Mouse (Mus musculus): ENCODE results near the gene Itga6. TPM values are rescaled to one million over a fixed set of nuclear protein-coding genes. Genes with fewer than 3 reads are reported as not detected.
A peak's percentile ranks its signal among the peaks of the same experiment; 100 is the strongest.
"Not testable (repeated sequence)": the region's sequence is repeated elsewhere in the genome, so short reads cannot be mapped to it uniquely, and the experiment has no call there.

Gene Itga6
- polyA plus RNA-seq, 1 experiment from 2014 or later, result 32.1 TPM

- no peaks in the 10 kb centered on the region for H3K27me3 ChIP-seq (replicated peaks; ENCODE audit: control insufficient read depth, insufficient read depth, low read length)
- H3K27ac ChIP-seq (ENCODE audit: low read depth, low read length), result no peak overlapping the region
- 70% methylated on average over 5 of the region's 5 CpGs for WGBS
- no peak for ATAC-seq
- no peaks in the 10 kb centered on the region for H3K36me3 ChIP-seq (ENCODE audit: control insufficient read depth, insufficient read depth)
- TF ChIP-seq CTCF (IDR thresholded peaks at IDR 0.05; ENCODE audit: low read depth), result no peak
- no peaks in the 10 kb centered on the region for H3K9me3 ChIP-seq (ENCODE audit: control insufficient read depth)
- H3K4me1 ChIP-seq (replicated peaks; ENCODE audit: control insufficient read depth, insufficient read depth, low read length), result no peaks in the 10 kb centered on the region
- H3K4me2 ChIP-seq (replicated peaks; ENCODE audit: low read depth), result no peak overlapping the region
- H3K4me3 ChIP-seq (ENCODE audit: low read depth, low read length), result no peak overlapping the region
- H3K9ac ChIP-seq (ENCODE audit: low read depth, low read length), result no peak overlapping the region
Observed at GRCm38 (mm10) chr2:71704309-71704708, 41.1 kb upstream of the Itga6 start.

GRCm38 (mm10) chr2:71708886-71709285 is 36.5 kb upstream of the Itga6 start:
- TF ChIP-seq CTCF (IDR thresholded peaks at IDR 0.05; ENCODE audit: low read depth), result no peak
- ATAC-seq, result no peak
- H3K9me3 ChIP-seq (ENCODE audit: control insufficient read depth), result no peaks in the 10 kb centered on the region
- 81% methylated on average over 5 of the region's 5 CpGs for WGBS
- no peak overlapping the region for H3K9ac ChIP-seq (ENCODE audit: low read depth, low read length)
- no peak overlapping the region for H3K4me2 ChIP-seq (replicated peaks; ENCODE audit: low read depth)
- no peak overlapping the region for H3K27ac ChIP-seq (ENCODE audit: low read depth, low read length)
- H3K4me3 ChIP-seq (ENCODE audit: low read depth, low read length), result no peak overlapping the region
- H3K27me3 ChIP-seq (replicated peaks; ENCODE audit: control insufficient read depth, insufficient read depth, low read length), result no peaks in the 10 kb centered on the region
- no peaks in the 10 kb centered on the region for H3K36me3 ChIP-seq (ENCODE audit: control insufficient read depth, insufficient read depth)
- no peaks in the 10 kb centered on the region for H3K4me1 ChIP-seq (replicated peaks; ENCODE audit: control insufficient read depth, insufficient read depth, low read length)

- 63% methylated on average over 2 of the region's 2 CpGs for WGBS
- Histone ChIP-seq H3K9me3 (ENCODE audit: control insufficient read depth) (no peaks in the 10 kb centered on the region), H3K27ac (ENCODE audit: low read depth, low read length) (no peak overlapping the region), H3K36me3 (ENCODE audit: control insufficient read depth, insufficient read depth) (no peaks in the 10 kb centered on the region), H3K27me3 (replicated peaks; ENCODE audit: control insufficient read depth, insufficient read depth, low read length) (no peaks in the 10 kb centered on the region), H3K4me2 (replicated peaks; ENCODE audit: low read depth) (no peak overlapping the region), H3K9ac (ENCODE audit: low read depth, low read length) (no peak overlapping the region), H3K4me3 (ENCODE audit: low read depth, low read length) (no peak overlapping the region), H3K4me1 (replicated peaks; ENCODE audit: control insufficient read depth, insufficient read depth, low read length) (no peaks in the 10 kb centered on the region)
- no peak for ATAC-seq
- no peak for TF ChIP-seq CTCF (IDR thresholded peaks at IDR 0.05; ENCODE audit: low read depth)
Observed at GRCm38 (mm10) chr2:71711640-71712039, 33.8 kb upstream of the Itga6 start.

GRCm38 (mm10) chr2:71714416-71714815 is 31.0 kb upstream of the Itga6 start:
- Histone ChIP-seq H3K27ac (ENCODE audit: low read depth, low read length) (no peak overlapping the region), H3K27me3 (replicated peaks; ENCODE audit: control insufficient read depth, insufficient read depth, low read length) (no peaks in the 10 kb centered on the region), H3K9me3 (ENCODE audit: control insufficient read depth) (no peaks in the 10 kb centered on the region), H3K9ac (ENCODE audit: low read depth, low read length) (no peak overlapping the region), H3K4me1 (replicated peaks; ENCODE audit: control insufficient read depth, insufficient read depth, low read length) (no peaks in the 10 kb centered on the region), H3K4me2 (replicated peaks; ENCODE audit: low read depth) (no peak overlapping the region), H3K4me3 (ENCODE audit: low read depth, low read length) (no peak overlapping the region), H3K36me3 (ENCODE audit: control insufficient read depth, insufficient read depth) (no peaks in the 10 kb centered on the region)
- TF ChIP-seq CTCF (IDR thresholded peaks at IDR 0.05; ENCODE audit: low read depth), result no peak
- no peak for ATAC-seq
- WGBS, result 92% methylated on average over 5 of the region's 5 CpGs

GRCm38 (mm10) chr2:71719005-71719386 is 26.4 kb upstream of the Itga6 start:
- ATAC-seq, result no peak
- no peak for TF ChIP-seq CTCF (IDR thresholded peaks at IDR 0.05; ENCODE audit: low read depth)
- Histone ChIP-seq H3K4me3 (ENCODE audit: low read depth, low read length) (no peak overlapping the region), H3K4me2 (replicated peaks; ENCODE audit: low read depth) (no peak overlapping the region), H3K27ac (ENCODE audit: low read depth, low read length) (no peak overlapping the region), H3K4me1 (replicated peaks; ENCODE audit: control insufficient read depth, insufficient read depth, low read length) (no peaks in the 10 kb centered on the region), H3K27me3 (replicated peaks; ENCODE audit: control insufficient read depth, insufficient read depth, low read length) (no peaks in the 10 kb centered on the region), H3K9me3 (ENCODE audit: control insufficient read depth) (no peaks in the 10 kb centered on the region), H3K36me3 (ENCODE audit: control insufficient read depth, insufficient read depth) (no peaks in the 10 kb centered on the region), H3K9ac (ENCODE audit: low read depth, low read length) (no peak overlapping the region)
- 28% methylated on average over 9 of the region's 9 CpGs for WGBS

GRCm38 (mm10) chr2:71719387-71720034 is 25.9 kb upstream of the Itga6 start:
- Histone ChIP-seq H3K9me3 (ENCODE audit: control insufficient read depth) (no peaks in the 10 kb centered on the region), H3K4me1 (replicated peaks; ENCODE audit: control insufficient read depth, insufficient read depth, low read length) (no peaks in the 10 kb centered on the region), H3K36me3 (ENCODE audit: control insufficient read depth, insufficient read depth) (no peaks in the 10 kb centered on the region), H3K9ac (ENCODE audit: low read depth, low read length) (no peak overlapping the region), H3K4me2 (replicated peaks; ENCODE audit: low read depth) (no peak overlapping the region), H3K27ac (ENCODE audit: low read depth, low read length) (no peak overlapping the region), H3K27me3 (replicated peaks; ENCODE audit: control insufficient read depth, insufficient read depth, low read length) (no peaks in the 10 kb centered on the region), H3K4me3 (ENCODE audit: low read depth, low read length) (no peak overlapping the region)
- peak; percentile 25; the same call in 1 of the 2 replicates for ATAC-seq
- TF ChIP-seq CTCF (IDR thresholded peaks at IDR 0.05; ENCODE audit: low read depth), result no peak
- 49% methylated on average over 5 of the region's 5 CpGs for WGBS

GRCm38 (mm10) chr2:71720556-71720955 is 24.9 kb upstream of the Itga6 start:
- not testable (repeated sequence) for H3K4me2 ChIP-seq (replicated peaks; ENCODE audit: low read depth); H3K4me3 ChIP-seq (ENCODE audit: low read depth, low read length); ATAC-seq; H3K27me3 ChIP-seq (replicated peaks; ENCODE audit: control insufficient read depth, insufficient read depth, low read length); H3K36me3 ChIP-seq (ENCODE audit: control insufficient read depth, insufficient read depth); H3K9me3 ChIP-seq (ENCODE audit: control insufficient read depth); H3K27ac ChIP-seq (ENCODE audit: low read depth, low read length); H3K4me1 ChIP-seq (replicated peaks; ENCODE audit: control insufficient read depth, insufficient read depth, low read length); H3K9ac ChIP-seq (ENCODE audit: low read depth, low read length)
- WGBS, result 41% methylated on average over 2 of the region's 2 CpGs

Data from intestine, postnatal 0 days (tissue).